Mouse (Mus musculus) lung, adult 2 months (tissue): ENCODE measurements around the gene 4930518I15Rik.

ENCODE experiments used
- CTCF ChIP-seq: fragments of 200-500 bp; IDR thresholded peaks from 2 replicates; pipeline ENCODE4 v1.5.1; 2011; ENCODE audit warnings: mild to moderate bottlenecking, low read length, control low read depth; ENCODE audit not compliant: insufficient read depth
- POLR2A ChIP-seq: fragments of 200-500 bp; IDR thresholded peaks from 2 replicates; pipeline ENCODE4 v1.6.1; 2011; ENCODE audit warnings: low read depth, mild to moderate bottlenecking, control low read depth, low read length, borderline replicate concordance; ENCODE audit errors: extremely low read depth

GRCm38 (mm10) chr2:156901883-156902282 is 44.1 kb upstream of the 4930518I15Rik start:
- no peak for TF ChIP-seq CTCF
- no peak for TF ChIP-seq POLR2A
